Mouse (Mus musculus): Measurements from ENCODE around the gene Dgcr2. TPM values are rescaled to one million over a fixed set of nuclear protein-coding genes. Genes with fewer than 3 reads are reported as not detected.

Gene Dgcr2
- 96.7 and 101 TPM in 2 replicates for polyA plus RNA-seq (2016; fragmentation: Nextera tagmentation; extraction: Ambion mirVana)

- ATAC-seq (ENCODE audit: low FRiP score, low read depth) = no peak
- H3K4me2 ChIP-seq (replicated peaks) = no peak within 1 kb of the TSS
- H3K4me1 ChIP-seq = no peaks in the 10 kb centered on the region
- H3K9me3 ChIP-seq = no peaks in the 10 kb centered on the region
- H3K9ac ChIP-seq = no peak within 1 kb of the TSS
- H3K4me3 ChIP-seq = no peak within 1 kb of the TSS
- no peaks in the 10 kb centered on the region for H3K27me3 ChIP-seq (replicated peaks)
- no peak within 1 kb of the TSS for H3K27ac ChIP-seq
- peaks cover 54% of the 10 kb centered on the region for H3K36me3 ChIP-seq
- WGBS = 90% methylated on average over 14 of the region's 14 CpGs
Measured at GRCm38 (mm10) chr16:17898462-17898861, at the start of gene Dgcr2, which contains the start of gene Tssk2. TSS of gene Dgcr2 (minus strand) at chr16:17898562. TSS of gene Tssk2 (plus strand) at chr16:17898637.

GRCm38 (mm10) chr16:17945081-17945831 lies 46.9 kb upstream of the Dgcr2 start:
- Histone ChIP-seq H3K9ac (no peak overlapping the region), H3K9me3 (no peaks in the 10 kb centered on the region), H3K4me3 (no peak overlapping the region), H3K4me1 (peaks cover 3% of the 10 kb centered on the region; the same call in 1 of the 2 replicates), H3K27me3 (replicated peaks) (no peaks in the 10 kb centered on the region), H3K27ac (no peak overlapping the region), H3K4me2 (replicated peaks) (no peak overlapping the region), H3K36me3 (no peaks in the 10 kb centered on the region)
- ATAC-seq (ENCODE audit: low FRiP score, low read depth) = no peak
- 52% methylated on average over 7 of the region's 7 CpGs for WGBS

GRCm38 (mm10) chr16:17943466-17943865 lies 45.1 kb upstream of the Dgcr2 start:
- 76% methylated on average over 8 of the region's 8 CpGs for WGBS
- Histone ChIP-seq H3K4me2 (replicated peaks) (no peak overlapping the region), H3K27ac (no peak overlapping the region), H3K4me1 (no peaks in the 10 kb centered on the region), H3K36me3 (no peaks in the 10 kb centered on the region), H3K4me3 (no peak overlapping the region), H3K27me3 (replicated peaks) (no peaks in the 10 kb centered on the region), H3K9me3 (no peaks in the 10 kb centered on the region), H3K9ac (no peak overlapping the region)
- ATAC-seq (ENCODE audit: low FRiP score, low read depth) = no peak

GRCm38 (mm10) chr16:17939255-17939751 lies 40.9 kb upstream of the Dgcr2 start:
- no peak for ATAC-seq (ENCODE audit: low FRiP score, low read depth)
- Histone ChIP-seq H3K9ac (no peak overlapping the region), H3K4me3 (no peak overlapping the region), H3K9me3 (no peaks in the 10 kb centered on the region), H3K36me3 (no peaks in the 10 kb centered on the region), H3K27me3 (replicated peaks) (peaks cover 3% of the 10 kb centered on the region), H3K4me1 (no peaks in the 10 kb centered on the region), H3K4me2 (replicated peaks) (no peak overlapping the region), H3K27ac (no peak overlapping the region)
- 69% methylated on average over 9 of the region's 9 CpGs for WGBS

- no peaks in the 10 kb centered on the region for H3K4me1 ChIP-seq
- H3K4me2 ChIP-seq (replicated peaks) = no peak overlapping the region
- no peaks in the 10 kb centered on the region for H3K36me3 ChIP-seq
- WGBS = 15% methylated on average over 7 of the region's 7 CpGs
- H3K4me3 ChIP-seq = no peak overlapping the region
- ATAC-seq (ENCODE audit: low FRiP score, low read depth) = peak; percentile 78
- H3K9ac ChIP-seq = no peak overlapping the region
- peaks cover 3% of the 10 kb centered on the region for H3K27me3 ChIP-seq (replicated peaks)
- no peaks in the 10 kb centered on the region for H3K9me3 ChIP-seq
- H3K27ac ChIP-seq = no peak overlapping the region
Measured at GRCm38 (mm10) chr16:17938821-17939220, 40.5 kb upstream of the Dgcr2 start.

- no peaks in the 10 kb centered on the region for H3K36me3 ChIP-seq
- H3K27ac ChIP-seq = no peak overlapping the region
- no peak overlapping the region for H3K4me3 ChIP-seq
- no peaks in the 10 kb centered on the region for H3K9me3 ChIP-seq
- ATAC-seq (ENCODE audit: low FRiP score, low read depth) = no peak
- 88% methylated on average over 7 of the region's 7 CpGs for WGBS
- no peak overlapping the region for H3K4me2 ChIP-seq (replicated peaks)
- peaks cover 3% of the 10 kb centered on the region for H3K27me3 ChIP-seq (replicated peaks)
- no peaks in the 10 kb centered on the region for H3K4me1 ChIP-seq
- H3K9ac ChIP-seq = no peak overlapping the region
Measured at GRCm38 (mm10) chr16:17938187-17938586, 39.8 kb upstream of the Dgcr2 start.

GRCm38 (mm10) chr16:17936776-17937175 lies 38.4 kb upstream of the Dgcr2 start:
- H3K36me3 ChIP-seq = no peaks in the 10 kb centered on the region
- H3K9me3 ChIP-seq = no peaks in the 10 kb centered on the region
- 87% methylated on average over 10 of the region's 10 CpGs for WGBS
- H3K4me2 ChIP-seq (replicated peaks) = no peak overlapping the region
- H3K27me3 ChIP-seq (replicated peaks) = peaks cover 3% of the 10 kb centered on the region
- H3K9ac ChIP-seq = no peak overlapping the region
- H3K4me1 ChIP-seq = no peaks in the 10 kb centered on the region
- no peak overlapping the region for H3K4me3 ChIP-seq
- H3K27ac ChIP-seq = no peak overlapping the region
- no peak for ATAC-seq (ENCODE audit: low FRiP score, low read depth)

GRCm38 (mm10) chr16:17934445-17934910 lies 36.1 kb upstream of the Dgcr2 start:
- H3K9ac ChIP-seq = no peak overlapping the region
- no peaks in the 10 kb centered on the region for H3K4me1 ChIP-seq
- no peak overlapping the region for H3K4me2 ChIP-seq (replicated peaks)
- 69% methylated on average over 3 of the region's 3 CpGs for WGBS
- H3K9me3 ChIP-seq = no peaks in the 10 kb centered on the region
- no peak overlapping the region for H3K27ac ChIP-seq
- ATAC-seq (ENCODE audit: low FRiP score, low read depth) = no peak
- peaks cover 3% of the 10 kb centered on the region for H3K27me3 ChIP-seq (replicated peaks)
- no peak overlapping the region for H3K4me3 ChIP-seq
- H3K36me3 ChIP-seq = no peaks in the 10 kb centered on the region

GRCm38 (mm10) chr16:17933594-17934444 lies 35.5 kb upstream of the Dgcr2 start:
- H3K9ac ChIP-seq = no peak overlapping the region
- H3K27ac ChIP-seq = no peak overlapping the region
- no peak overlapping the region for H3K4me3 ChIP-seq
- no peaks in the 10 kb centered on the region for H3K9me3 ChIP-seq
- no peak overlapping the region for H3K4me2 ChIP-seq (replicated peaks)
- ATAC-seq (ENCODE audit: low FRiP score, low read depth) = no peak
- H3K27me3 ChIP-seq (replicated peaks) = peaks cover 3% of the 10 kb centered on the region
- 73% methylated on average over 9 of the region's 9 CpGs for WGBS
- no peaks in the 10 kb centered on the region for H3K36me3 ChIP-seq
- 0 out of 2 replicates have a peak, but pooled peaks cover 4% of the 10 kb centered on the region for H3K4me1 ChIP-seq

- Histone ChIP-seq H3K27ac (no peak overlapping the region), H3K36me3 (no peaks in the 10 kb centered on the region), H3K9me3 (no peaks in the 10 kb centered on the region), H3K4me3 (no peak overlapping the region), H3K27me3 (replicated peaks) (peaks cover 2% of the 10 kb centered on the region; the same call in 1 of the 2 replicates), H3K9ac (no peak overlapping the region), H3K4me1 (peaks cover 9% of the 10 kb centered on the region), H3K4me2 (replicated peaks) (no peak overlapping the region)
- WGBS = 82% methylated on average over 5 of the region's 5 CpGs
- ATAC-seq (ENCODE audit: low FRiP score, low read depth) = no peak
Measured at GRCm38 (mm10) chr16:17931906-17932460, 33.6 kb upstream of the Dgcr2 start.

GRCm38 (mm10) chr16:17929631-17930030 lies 31.3 kb upstream of the Dgcr2 start:
- no peak for ATAC-seq (ENCODE audit: low FRiP score, low read depth)
- Histone ChIP-seq H3K4me2 (replicated peaks) (no peak overlapping the region), H3K9ac (no peak overlapping the region), H3K27me3 (replicated peaks) (no peaks in the 10 kb centered on the region), H3K27ac (no peak overlapping the region), H3K4me3 (no peak overlapping the region), H3K9me3 (no peaks in the 10 kb centered on the region), H3K36me3 (peaks cover 19% of the 10 kb centered on the region), H3K4me1 (peaks cover 17% of the 10 kb centered on the region)
- WGBS = 55% methylated on average over 2 of the region's 2 CpGs

GRCm38 (mm10) chr16:17929211-17929610 lies 30.8 kb upstream of the Dgcr2 start:
- 0% methylated on average over 2 of the region's 2 CpGs for WGBS
- Histone ChIP-seq H3K9ac (0 out of 2 replicates have a peak overlapping the region, but pooled peaks have one; percentile 85), H3K36me3 (peaks cover 20% of the 10 kb centered on the region), H3K4me1 (peaks cover 17% of the 10 kb centered on the region), H3K4me2 (replicated peaks) (peak overlapping the region; percentile 94), H3K9me3 (no peaks in the 10 kb centered on the region), H3K27me3 (replicated peaks) (no peaks in the 10 kb centered on the region), H3K4me3 (no peak overlapping the region), H3K27ac (no peak overlapping the region)
- no peak for ATAC-seq (ENCODE audit: low FRiP score, low read depth)
